Mouse (Mus musculus) liver, postnatal 0 days (tissue): Measurements from ENCODE around the gene Fam8a1. TPM values are rescaled to one million over a fixed set of nuclear protein-coding genes. Genes with fewer than 3 reads are reported as not detected.

Source experiments
- ATAC-seq: fragments of 200-750 bp; cut with Nextera tagmentation; 2 replicates; pipeline ENCODE4 v1.8.0; 2017; ENCODE audit warnings: mild to moderate bottlenecking, moderate library complexity
- DNase-seq: peaks from one replicate; pipeline ENCODE4 v3.0.0-alpha.2; 2016
- H3K27ac ChIP-seq: fragments of 300-500 bp; sonication (generic); 2 replicates; pipeline ENCODE4 v1.5.1; 2014; ENCODE audit warnings: antibody characterized with exemption, moderate library complexity, mild to moderate bottlenecking, low read depth
- H3K27me3 ChIP-seq: fragments of 300-500 bp; sonication (generic); 2 replicates; pipeline ENCODE4 v1.6.1; 2014; ENCODE audit warnings: low read length, control low read depth, mixed read lengths; ENCODE audit not compliant: insufficient read depth
- H3K36me3 ChIP-seq: fragments of 300-500 bp; sonication (generic); replicated peaks from 2 replicates; pipeline ENCODE4 v1.6.1; 2014; ENCODE audit warnings: mild to moderate bottlenecking, control low read depth, low read length, moderate library complexity, mixed read lengths; ENCODE audit not compliant: insufficient read depth
- H3K4me1 ChIP-seq: fragments of 300-500 bp; sonication (generic); 2 replicates; pipeline ENCODE4 v1.6.1; 2014; ENCODE audit warnings: antibody characterized with exemption, mild to moderate bottlenecking, control low read depth; ENCODE audit not compliant: insufficient read depth
- H3K4me2 ChIP-seq: fragments of 300-500 bp; sonication (generic); 2 replicates; pipeline ENCODE4 v1.6.1; 2014; ENCODE audit warnings: low read depth, mild to moderate bottlenecking, low read length, moderate library complexity, mixed read lengths
- H3K4me3 ChIP-seq: fragments of 300-500 bp; sonication (generic); 2 replicates; pipeline ENCODE4 v1.5.1; 2014; ENCODE audit warnings: low read depth, low read length
- H3K9ac ChIP-seq: fragments of 300-500 bp; sonication (generic); replicated peaks from 2 replicates; pipeline ENCODE4 v1.6.1; 2014; ENCODE audit warnings: mild to moderate bottlenecking, moderate library complexity
- H3K9me3 ChIP-seq: fragments of 300-500 bp; sonication (generic); 2 replicates; pipeline ENCODE4 v1.6.1; 2016; ENCODE audit warnings: mild to moderate bottlenecking, control low read depth, low read length, mixed read lengths
- CTCF ChIP-seq: sonication (generic); IDR thresholded peaks from 2 replicates; pipeline ENCODE4 v1.5.1; 2016; ENCODE audit warnings: antibody characterized with exemption, low read depth
- EP300 ChIP-seq: IDR thresholded peaks from 2 replicates; pipeline ENCODE4 v1.6.1; 2016; ENCODE audit warnings: antibody characterized with exemption, low read depth, mild to moderate bottlenecking
- WGBS: fragments of 180-500 bp; shearing (Covaris S2); extraction: QIAGEN DNeasy Blood & Tissue Kit; methylation state at CpG from one replicate; pipeline ENCODE4 v1.1.7; 2014; ENCODE audit not compliant: insufficient replicate concordance; 5-methylcytosine and 5-hydroxymethylcytosine counted together
- polyA plus RNA-seq: library from polyadenylated mRNA; unstranded; fragments of >200 nt; fragmentation: Nextera tagmentation; extraction: Ambion mirVana; gene quantifications from 2 replicates; pipeline ENCODE4 v1.2.1, GENCODE M21; 2015

Gene Fam8a1
- polyA plus RNA-seq, 1 experiment from 2014 or later, result 4.4 TPM

DNA sequence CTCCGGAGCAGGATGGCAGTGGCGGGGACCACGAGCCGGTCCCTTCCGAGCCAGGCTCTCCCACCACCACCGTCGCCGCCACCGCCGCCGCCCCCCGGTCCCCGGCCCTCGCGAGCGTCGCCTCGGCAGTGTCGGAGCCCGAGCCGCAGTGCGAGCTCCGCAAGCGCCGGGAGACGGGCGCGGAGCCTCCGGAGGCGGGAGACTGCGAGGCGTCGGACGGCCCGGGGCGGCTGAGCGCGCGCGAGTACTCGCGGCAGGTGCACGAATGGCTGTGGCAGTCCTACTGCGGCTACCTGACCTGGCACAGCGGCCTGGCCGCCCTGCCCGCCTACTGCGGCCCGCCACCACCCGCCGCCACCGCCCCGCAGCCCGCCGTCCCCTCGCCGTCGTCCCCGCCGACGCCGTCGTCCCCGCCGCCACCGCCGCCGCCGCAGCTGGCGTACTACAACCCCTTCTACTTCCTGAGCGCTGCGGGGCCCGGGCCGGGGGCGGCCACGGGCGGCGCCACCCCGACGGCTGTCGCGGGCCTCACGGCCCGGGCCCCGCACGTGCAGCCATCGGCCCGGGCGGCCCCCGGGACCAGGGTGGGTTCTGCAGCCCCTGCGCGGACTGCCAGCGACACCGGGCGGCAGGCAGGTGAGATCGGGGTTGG lies 424 bp downstream of the Fam8a1 start:
- ATAC-seq (peak; percentile 70), DNase-seq (peak; percentile 50)
- peak; percentile 19; the same call in 1 of the 2 replicates for TF ChIP-seq CTCF
- TF ChIP-seq EP300, result no peak
- Histone ChIP-seq H3K4me3 (peak overlapping the region; percentile 83), H3K36me3 (peaks cover 18% of the 10 kb centered on the region; the same call in 1 of the 2 replicates), H3K9ac (peak overlapping the region; percentile 74), H3K9me3 (no peaks in the 10 kb centered on the region), H3K27ac (peak overlapping the region; percentile 74), H3K27me3 (no peaks in the 10 kb centered on the region), H3K4me2 (peak overlapping the region; percentile 91), H3K4me1 (peaks cover 16% of the 10 kb centered on the region)
- under 1% methylated on average over 68 of the region's 96 CpGs for WGBS

DNA sequence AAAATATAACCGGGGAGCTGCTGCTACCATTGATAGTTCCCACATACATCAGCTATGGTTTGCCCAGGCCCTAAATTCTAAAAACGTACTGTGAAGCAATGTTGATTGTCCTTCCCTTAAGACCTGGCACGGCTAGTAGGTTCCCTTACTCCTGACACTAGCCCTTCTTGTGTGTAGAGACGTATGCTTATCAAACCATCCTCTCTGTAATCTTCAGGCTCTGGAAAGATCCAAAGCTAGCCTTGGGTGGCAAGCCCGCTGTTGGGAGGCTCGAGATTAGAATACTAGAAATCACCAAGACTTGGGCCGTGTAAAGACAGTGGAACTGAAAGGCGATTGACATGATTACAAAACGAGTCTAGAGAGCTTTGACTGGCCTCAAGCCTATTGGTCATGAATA lies 1.2 kb downstream of the Fam8a1 start:
- no peaks in the 10 kb centered on the region for H3K9me3 ChIP-seq
- no peak overlapping the region for H3K27ac ChIP-seq
- H3K4me2 ChIP-seq, result peak overlapping the region; percentile 91
- no peak for ATAC-seq
- H3K4me1 ChIP-seq, result peaks cover 16% of the 10 kb centered on the region
- no peak for TF ChIP-seq EP300
- TF ChIP-seq CTCF, result no peak
- no peaks in the 10 kb centered on the region for H3K27me3 ChIP-seq
- peaks cover 24% of the 10 kb centered on the region; the same call in 1 of the 2 replicates for H3K36me3 ChIP-seq
- WGBS, result 34% methylated on average over 9 of the region's 9 CpGs
- H3K4me3 ChIP-seq, result peak overlapping the region; percentile 83
- DNase-seq, result no peak
- H3K9ac ChIP-seq, result peak overlapping the region; percentile 74

GRCm38 (mm10) chr13:46674601-46675000 lies 5.3 kb downstream of the Fam8a1 start:
- no peak for TF ChIP-seq EP300
- no peak for TF ChIP-seq CTCF
- H3K9me3 ChIP-seq, result no peaks in the 10 kb centered on the region
- 79% methylated on average over 2 of the region's 2 CpGs for WGBS

DNA sequence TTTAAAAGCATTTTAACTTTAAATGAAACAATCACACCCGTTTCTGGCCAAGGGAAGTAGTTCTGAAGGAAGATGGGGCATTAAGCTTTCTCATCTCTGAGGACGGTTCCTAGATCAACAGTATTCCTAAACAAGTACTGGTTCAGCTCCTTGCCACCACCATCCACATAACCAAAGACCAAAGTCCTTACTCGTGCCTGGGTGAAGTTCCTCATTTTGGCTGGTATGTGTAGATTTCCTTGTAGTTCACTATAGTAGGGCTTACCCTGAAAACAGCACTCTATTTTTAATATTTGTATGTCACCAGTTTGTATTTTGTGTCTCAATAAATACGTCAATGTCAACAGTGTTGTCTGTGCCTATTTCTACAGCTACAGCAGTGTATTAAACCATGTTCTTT lies 8.4 kb downstream of the Fam8a1 start:
- Histone ChIP-seq H3K36me3 (peaks cover 60% of the 10 kb centered on the region), H3K4me2 (no peak overlapping the region), H3K27me3 (no peaks in the 10 kb centered on the region), H3K27ac (no peak overlapping the region), H3K9ac (no peak overlapping the region), H3K9me3 (no peaks in the 10 kb centered on the region), H3K4me3 (no peak overlapping the region), H3K4me1 (no peaks in the 10 kb centered on the region)
- 74% methylated on average over 4 of the region's 4 CpGs for WGBS
- TF ChIP-seq CTCF (no peak), EP300 (no peak)
- ATAC-seq, result no peak
- no peak for DNase-seq

More at GRCm38 (mm10) chr13:46674601-46675000, 5.3 kb downstream of the Fam8a1 start:
- Histone ChIP-seq H3K4me3 (no peak overlapping the region), H3K4me2 (no peak overlapping the region), H3K36me3 (peaks cover 47% of the 10 kb centered on the region), H3K9ac (no peak overlapping the region), H3K4me1 (peaks cover 10% of the 10 kb centered on the region), H3K27ac (no peak overlapping the region), H3K27me3 (no peaks in the 10 kb centered on the region)
- DNase-seq (no peak), ATAC-seq (no peak)

- Histone ChIP-seq H3K4me3 (no peak overlapping the region), H3K36me3 (peaks cover 78% of the 10 kb centered on the region), H3K9me3 (no peaks in the 10 kb centered on the region), H3K27ac (no peak overlapping the region), H3K4me2 (no peak overlapping the region), H3K27me3 (no peaks in the 10 kb centered on the region), H3K9ac (no peak overlapping the region), H3K4me1 (no peaks in the 10 kb centered on the region)
- ATAC-seq, result no peak
- no peak for TF ChIP-seq CTCF
- TF ChIP-seq EP300, result no peak
- no peak for DNase-seq
- WGBS, result 83% methylated on average over 2 of the region's 2 CpGs
These were observed 13.6 kb downstream of the Fam8a1 start for GRCm38 (mm10) chr13:46682921-46683320.

DNA sequence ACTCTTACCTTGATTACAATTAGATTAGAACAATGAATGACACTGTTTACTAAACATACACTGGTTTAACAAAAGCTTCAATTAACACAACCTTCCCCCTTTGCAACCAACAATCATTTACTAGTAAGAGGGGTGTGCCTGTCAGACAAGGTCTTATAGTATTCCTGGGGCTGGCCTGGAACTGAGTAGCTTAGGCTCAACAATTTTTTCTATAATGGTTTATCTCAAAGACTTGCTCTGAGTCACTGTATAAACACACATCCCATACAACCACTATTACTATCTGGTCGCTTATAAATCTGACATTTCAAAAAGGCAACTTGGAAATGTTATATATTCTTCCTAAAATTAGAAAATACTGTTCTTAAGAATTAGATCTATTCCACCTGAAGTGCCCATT lies 14.0 kb downstream of the Fam8a1 start:
- no peak overlapping the region for H3K27ac ChIP-seq
- no peaks in the 10 kb centered on the region for H3K27me3 ChIP-seq
- no peak overlapping the region for H3K4me2 ChIP-seq
- H3K36me3 ChIP-seq, result peaks cover 79% of the 10 kb centered on the region
- H3K9me3 ChIP-seq, result no peaks in the 10 kb centered on the region
- no peak for ATAC-seq
- 78% methylated on average over 1 of the region's 1 CpGs for WGBS
- H3K4me3 ChIP-seq, result no peak overlapping the region
- no peak overlapping the region for H3K9ac ChIP-seq
- no peak for DNase-seq
- H3K4me1 ChIP-seq, result no peaks in the 10 kb centered on the region
- TF ChIP-seq EP300 (no peak), CTCF (no peak)
